Mouse (Mus musculus) ZHBTc4 (cell line): Measurements from ENCODE around the gene Ablim1.

Source experiments
- DNase-seq: peaks from one replicate; pipeline ENCODE4 v3.0.0-alpha.2; 2011; ENCODE audit warnings: low read depth, low spot score

Ablim1 gene

DNA sequence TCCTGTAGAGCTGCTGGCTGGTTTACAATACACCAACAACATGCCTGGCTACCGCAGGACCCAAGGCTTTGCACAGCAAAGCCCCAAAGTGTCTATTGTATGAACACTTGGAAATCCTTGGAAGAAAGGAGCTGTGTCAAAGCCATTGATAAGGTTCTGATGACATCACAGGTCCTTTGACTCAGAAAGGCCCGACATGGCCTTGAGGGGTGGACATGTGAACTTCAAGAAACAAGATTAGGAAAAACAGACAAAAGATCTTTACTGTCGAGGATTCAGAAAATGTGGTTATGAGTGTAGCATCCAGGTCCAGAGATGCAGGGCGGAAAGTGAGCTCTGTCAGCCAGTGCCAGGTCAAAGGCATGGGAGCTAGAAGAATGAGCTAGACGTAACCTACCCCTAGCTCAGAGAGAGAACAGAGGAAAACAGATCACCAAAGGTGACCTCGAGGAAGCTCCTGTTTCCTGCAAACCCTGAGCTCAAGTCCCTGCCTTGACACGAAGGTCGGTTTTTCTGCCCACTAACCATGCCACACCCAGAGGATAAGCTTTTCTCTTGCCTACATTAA lies 321.7 kb downstream of the Ablim1 start:
- DNase-seq, result no peak

DNA sequence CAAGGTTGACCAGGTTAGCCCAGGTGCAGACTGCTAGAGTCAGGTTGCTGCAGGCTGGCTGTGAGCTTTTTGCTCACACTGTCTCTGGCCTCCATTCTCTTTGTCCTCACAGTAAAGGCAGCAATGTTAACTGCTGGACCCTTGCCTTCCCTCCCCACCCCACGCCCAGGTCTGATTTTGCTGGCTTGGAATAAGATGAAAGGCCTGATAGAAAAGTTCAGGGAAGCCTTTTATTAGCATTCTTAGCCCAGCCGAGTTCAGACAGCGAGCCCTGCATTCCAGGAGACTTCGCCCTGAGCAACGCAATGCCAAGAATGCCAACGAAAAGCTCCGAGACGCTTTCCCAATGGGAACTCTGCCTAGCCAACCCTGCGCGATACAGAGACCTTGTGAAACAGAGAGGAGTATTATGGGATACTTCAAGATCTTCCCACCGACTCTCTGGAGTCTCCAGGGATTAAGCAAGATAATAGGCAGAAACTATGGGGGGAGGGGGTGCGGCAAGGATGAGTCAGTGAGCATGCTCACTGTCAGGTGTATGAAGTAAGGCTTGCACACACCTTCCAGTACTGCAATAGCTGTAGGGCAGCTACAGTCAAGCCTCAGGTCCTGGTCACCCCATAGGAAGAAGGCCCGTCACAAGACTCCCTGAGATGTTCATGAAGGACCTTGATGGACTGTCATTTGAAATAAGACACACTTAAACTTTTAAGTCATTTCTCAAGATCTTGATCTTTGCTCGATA lies 324.2 kb downstream of the Ablim1 start:
- DNase-seq, result peak; percentile 88

DNA sequence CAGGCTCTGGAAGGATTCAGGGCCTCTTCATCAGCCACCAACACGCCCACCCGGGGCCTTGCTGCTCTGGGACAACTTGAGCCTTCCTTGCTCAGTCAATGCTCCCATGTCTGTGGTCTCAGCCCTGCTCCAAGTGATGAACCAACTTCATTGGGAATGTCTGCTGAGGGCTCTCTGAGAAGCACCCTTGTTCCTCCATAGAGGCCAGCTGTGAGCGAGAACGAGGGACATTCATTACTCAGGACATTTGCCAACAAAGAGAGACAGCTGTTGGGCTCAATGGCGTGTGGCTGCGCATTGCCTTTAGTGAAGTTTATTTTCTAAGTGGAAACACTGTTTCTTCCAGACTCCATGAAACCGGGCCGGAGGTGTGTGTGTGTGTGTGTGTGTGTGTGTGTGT lies 325.5 kb downstream of the Ablim1 start:
- DNase-seq, result no peak

DNA sequence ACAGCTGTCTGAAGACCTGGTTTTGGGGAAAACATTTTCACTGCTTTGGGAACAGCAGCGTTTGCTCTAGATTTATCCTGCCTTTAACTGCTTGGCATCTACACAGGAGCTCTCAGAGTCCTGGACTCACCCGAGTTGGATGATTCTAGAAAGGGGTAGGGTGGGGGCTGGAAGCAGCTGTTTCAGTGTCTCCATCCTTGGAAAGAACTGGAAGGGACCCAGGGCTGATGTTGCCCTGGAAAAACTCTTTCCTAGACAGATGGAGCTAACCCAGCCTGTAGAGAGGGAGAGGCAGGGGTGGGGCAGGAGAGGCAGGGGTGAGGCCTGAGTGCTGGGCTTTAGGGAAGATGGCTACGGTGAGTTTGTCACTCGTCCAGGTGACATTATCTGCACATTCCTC lies 330.5 kb downstream of the Ablim1 start:
- no peak for DNase-seq

GRCm38 (mm10) chr19:56983757-56984156 lies 331.0 kb downstream of the Ablim1 start:
- no peak for DNase-seq
